Mouse (Mus musculus) spleen, adult 2 months (tissue): ENCODE results near the gene Clip3. TPM values are rescaled to one million over a fixed set of nuclear protein-coding genes. Genes with fewer than 3 reads are reported as not detected.

Experiments used
- DNase-seq, 2 experiments: peaks; one replicate each; pipeline versions ENCODE4 v3.0.0 to v3.0.0-alpha.2; 2012 to 2021; ENCODE audit warnings: low spot score in 2 of 2, low read depth in 1 of 2
- H3K27ac ChIP-seq: fragments of 200-500 bp; 2 replicates; pipeline ENCODE4 v1.5.1; 2012; ENCODE audit warnings: low read length, inconsistent platforms; ENCODE audit not compliant: insufficient read depth
- H3K27me3 ChIP-seq: fragments of 200-500 bp; 2 replicates; pipeline ENCODE4 v1.6.1; 2012; ENCODE audit warnings: mild to moderate bottlenecking, moderate library complexity, low read length, inconsistent platforms; ENCODE audit not compliant: control insufficient read depth, insufficient read depth
- H3K36me3 ChIP-seq: fragments of 200-500 bp; 2 replicates; pipeline ENCODE4 v1.6.1; 2012; ENCODE audit warnings: mild to moderate bottlenecking, low read length, inconsistent platforms; ENCODE audit not compliant: control insufficient read depth, insufficient read depth
- H3K4me1 ChIP-seq: fragments of 200-500 bp; 2 replicates; pipeline ENCODE4 v1.6.1; 2011; ENCODE audit warnings: inconsistent platforms; ENCODE audit not compliant: control insufficient read depth, insufficient read depth, insufficient read length
- H3K4me3 ChIP-seq: fragments of 200-500 bp; 2 replicates; pipeline ENCODE4 v1.5.1; 2011; ENCODE audit warnings: mild to moderate bottlenecking, inconsistent platforms; ENCODE audit not compliant: insufficient read depth, insufficient read length; ENCODE audit errors: extremely low read depth
- CTCF ChIP-seq: fragments of 200-500 bp; IDR thresholded peaks from 2 replicates; pipeline ENCODE4 v1.5.1; 2011; ENCODE audit warnings: mild to moderate bottlenecking, inconsistent platforms; ENCODE audit not compliant: insufficient read depth, insufficient read length, insufficient replicate concordance; ENCODE audit errors: extremely low read depth
- POLR2A ChIP-seq: fragments of 200-500 bp; IDR thresholded peaks from 2 replicates; pipeline ENCODE4 v1.6.1; 2011; ENCODE audit warnings: low read depth, low read length, inconsistent platforms
- WGBS: fragments of 180-500 bp; shearing (Covaris S2); methylation state at CpG from one replicate; pipeline ENCODE4 v1.1.7; 2018; 5-methylcytosine and 5-hydroxymethylcytosine counted together
- polyA plus RNA-seq: library from polyadenylated mRNA; depleted of rRNA; stranded (reverse); fragments of >200 nt; gene quantifications from 2 replicates; pipeline ENCODE4 v1.2.3, GENCODE M21; 2012

Gene Clip3
- polyA plus RNA-seq, 1 experiment, result 10.0 TPM

GRCm38 (mm10) chr7:30320946-30321345, 29.4 kb downstream of the Clip3 start:
- TF ChIP-seq CTCF, result no peak
- no peak for TF ChIP-seq POLR2A
- Histone ChIP-seq H3K27ac (no peak overlapping the region), H3K4me1 (peaks cover 5% of the 10 kb centered on the region; the same call in 1 of the 2 replicates), H3K27me3 (no peaks in the 10 kb centered on the region), H3K36me3 (no peaks in the 10 kb centered on the region), H3K4me3 (no peak overlapping the region)
- 90% methylated on average over 2 of the region's 2 CpGs for WGBS
- no peak for DNase-seq

DNA sequence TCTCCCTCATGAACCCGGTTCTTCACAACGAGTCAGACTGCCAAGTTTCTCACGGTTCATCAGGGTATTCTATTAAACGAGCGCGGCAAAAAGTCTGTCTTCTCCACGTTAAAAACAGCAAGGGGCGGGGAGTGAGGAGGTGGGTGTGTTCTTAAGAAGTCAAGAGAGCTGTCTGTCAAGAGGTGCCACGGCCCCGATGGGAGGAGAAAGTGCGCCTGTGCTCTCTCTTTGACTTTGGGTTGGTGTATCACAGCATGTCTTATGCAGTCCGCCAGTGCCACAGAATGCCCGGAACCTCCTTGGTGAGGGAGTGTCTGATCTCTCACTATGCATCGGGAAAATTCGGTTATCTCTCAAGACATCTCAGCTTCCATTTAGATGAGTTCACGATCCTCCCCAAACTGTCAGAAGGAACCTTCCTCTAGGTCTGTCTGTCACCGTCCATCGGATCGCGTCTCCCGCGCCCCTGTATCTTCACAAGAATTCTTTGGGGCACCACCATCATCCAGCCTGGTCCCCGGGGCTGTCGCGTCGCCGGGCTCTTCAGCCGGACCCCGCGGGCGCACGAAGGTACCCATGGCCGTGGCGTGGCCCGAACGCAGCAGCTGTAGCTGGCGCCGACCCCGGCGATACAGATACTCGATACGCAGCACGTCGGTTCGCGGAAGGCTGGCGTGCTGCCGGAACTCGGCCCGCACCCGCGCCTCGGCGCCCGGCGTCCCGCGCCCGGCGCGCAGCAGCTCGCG, 30.2 kb downstream of the Clip3 start, which contains the start of gene E130208F15Rik:
Gene E130208F15Rik, plus strand, starts transcription at position 202 of the 746 bp plus-strand sequence.
- WGBS, result under 1% methylated on average over 63 of the region's 63 CpGs
- Histone ChIP-seq H3K4me1 (peaks cover 5% of the 10 kb centered on the region; the same call in 1 of the 2 replicates), H3K27me3 (no peaks in the 10 kb centered on the region), H3K36me3 (no peaks in the 10 kb centered on the region), H3K27ac (peak within 1 kb of the TSS; percentile 93), H3K4me3 (peak within 1 kb of the TSS; percentile 76)
- TF ChIP-seq CTCF (no peak), POLR2A (peak; percentile 41; the same call in 1 of the 2 replicates)
- DNase-seq, result peak; percentile 63 to 71

DNA sequence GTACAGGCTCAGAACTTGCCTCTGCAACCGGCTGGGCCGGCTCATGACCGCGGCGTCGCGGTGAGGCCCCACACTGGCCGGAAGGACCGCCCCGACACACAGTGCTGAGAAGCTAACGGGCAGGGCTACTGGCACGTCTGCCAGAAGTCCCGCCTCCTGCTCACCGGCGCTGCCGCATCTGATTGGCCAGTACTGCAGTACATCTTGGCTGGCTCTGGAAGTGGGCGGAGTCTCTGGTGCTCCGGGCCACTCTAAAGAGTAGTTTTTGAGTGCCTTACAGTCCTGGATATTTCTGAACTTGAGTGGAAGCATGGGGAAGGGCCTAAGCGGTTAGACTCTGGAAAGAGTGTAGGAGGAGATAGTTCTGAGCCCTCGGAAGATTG, 30.7 kb downstream of the Clip3 start:
- H3K36me3 ChIP-seq, result no peaks in the 10 kb centered on the region
- H3K4me1 ChIP-seq, result peaks cover 5% of the 10 kb centered on the region; the same call in 1 of the 2 replicates
- no peaks in the 10 kb centered on the region for H3K27me3 ChIP-seq
- peak overlapping the region; percentile 93 for H3K27ac ChIP-seq
- DNase-seq, result peak; percentile 92 to 97
- TF ChIP-seq POLR2A, result peak; percentile 65; the same call in 1 of the 2 replicates
- TF ChIP-seq CTCF, result no peak
- 1% methylated on average over 20 of the region's 20 CpGs for WGBS
- peak overlapping the region; percentile 76 for H3K4me3 ChIP-seq

- H3K4me1 ChIP-seq, result peaks cover 5% of the 10 kb centered on the region; the same call in 1 of the 2 replicates
- TF ChIP-seq CTCF (no peak), POLR2A (no peak)
- H3K4me3 ChIP-seq, result peak overlapping the region; percentile 76
- H3K27me3 ChIP-seq, result no peaks in the 10 kb centered on the region
- no peaks in the 10 kb centered on the region for H3K36me3 ChIP-seq
- 3% methylated on average over 6 of the region's 6 CpGs for WGBS
- DNase-seq, result peak in 1 of 2 experiments; percentile 49
- peak overlapping the region; percentile 93 for H3K27ac ChIP-seq
These were observed 31.3 kb downstream of the Clip3 start for GRCm38 (mm10) chr7:30322865-30323264.

DNA sequence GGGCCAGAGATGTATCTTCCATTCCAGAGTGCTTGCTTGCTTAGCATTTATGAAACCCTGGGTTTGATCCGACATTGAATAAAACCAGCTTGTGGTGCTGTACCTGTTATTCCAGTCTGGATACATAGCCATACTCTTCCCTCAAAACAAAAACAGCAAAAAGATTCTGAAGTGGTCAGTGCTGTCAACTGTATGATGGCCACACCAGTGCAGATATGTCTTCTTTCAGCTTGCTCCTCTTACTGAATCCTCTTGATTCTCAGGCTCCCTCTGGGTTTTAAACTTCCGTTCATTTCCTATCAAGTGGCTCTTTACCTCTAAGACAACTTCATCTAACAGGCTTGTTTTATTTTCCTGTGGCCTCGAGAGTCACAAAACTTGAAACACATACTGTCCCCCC, 32.3 kb downstream of the Clip3 start, which contains the start of gene Sdhaf1:
Gene Sdhaf1, minus strand, starts transcription at position 101 of the 400 bp plus-strand sequence.
- 82% methylated on average over 3 of the region's 3 CpGs for WGBS
- H3K27me3 ChIP-seq, result no peaks in the 10 kb centered on the region
- peak within 1 kb of the TSS; percentile 93 for H3K27ac ChIP-seq
- H3K4me3 ChIP-seq, result no peak within 1 kb of the TSS
- DNase-seq, result no peak
- H3K36me3 ChIP-seq, result no peaks in the 10 kb centered on the region
- TF ChIP-seq CTCF (no peak), POLR2A (no peak)
- H3K4me1 ChIP-seq, result peaks cover 5% of the 10 kb centered on the region; the same call in 1 of the 2 replicates

DNA sequence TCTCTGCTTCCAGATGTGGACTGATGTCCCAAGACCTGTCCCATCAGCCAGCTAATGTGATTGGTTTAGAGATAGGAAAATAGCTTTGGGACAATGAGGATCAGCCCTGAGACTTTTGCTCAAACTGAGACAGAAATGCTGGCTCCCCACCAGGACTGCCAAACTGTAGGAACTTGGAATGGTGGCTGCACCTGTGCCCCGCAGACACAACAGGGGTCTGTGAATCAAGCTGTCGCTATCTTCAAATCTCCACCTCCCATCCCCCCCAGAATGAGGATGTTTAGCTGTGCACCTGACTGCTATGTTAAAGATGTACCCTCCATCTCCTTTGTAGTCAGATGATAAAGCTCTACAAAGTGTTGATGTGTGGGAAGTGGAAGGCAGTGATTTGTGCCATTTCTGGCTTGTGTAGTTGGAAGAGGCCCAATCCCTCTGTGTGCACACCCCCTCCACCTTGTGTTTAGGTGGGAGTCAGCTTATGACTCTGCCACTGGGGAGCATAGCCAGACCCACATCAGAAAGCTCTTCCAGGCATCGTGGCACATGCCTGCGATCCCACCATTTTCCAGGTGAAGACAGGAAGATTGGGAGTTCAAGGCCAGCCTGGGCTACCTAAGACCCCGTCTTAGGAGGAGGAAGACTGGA, 32.9 kb downstream of the Clip3 start:
- H3K27ac ChIP-seq, result no peak overlapping the region; the same call in 1 of the 2 replicates
- H3K4me1 ChIP-seq, result peaks cover 5% of the 10 kb centered on the region; the same call in 1 of the 2 replicates
- TF ChIP-seq POLR2A (no peak), CTCF (no peak)
- DNase-seq, result no peak
- 83% methylated on average over 5 of the region's 5 CpGs for WGBS
- no peaks in the 10 kb centered on the region for H3K27me3 ChIP-seq
- H3K36me3 ChIP-seq, result no peaks in the 10 kb centered on the region
- H3K4me3 ChIP-seq, result no peak overlapping the region
